Comparison of ENCODE assay signal across 14 mouse cellular contexts in the genomic region with DNA sequence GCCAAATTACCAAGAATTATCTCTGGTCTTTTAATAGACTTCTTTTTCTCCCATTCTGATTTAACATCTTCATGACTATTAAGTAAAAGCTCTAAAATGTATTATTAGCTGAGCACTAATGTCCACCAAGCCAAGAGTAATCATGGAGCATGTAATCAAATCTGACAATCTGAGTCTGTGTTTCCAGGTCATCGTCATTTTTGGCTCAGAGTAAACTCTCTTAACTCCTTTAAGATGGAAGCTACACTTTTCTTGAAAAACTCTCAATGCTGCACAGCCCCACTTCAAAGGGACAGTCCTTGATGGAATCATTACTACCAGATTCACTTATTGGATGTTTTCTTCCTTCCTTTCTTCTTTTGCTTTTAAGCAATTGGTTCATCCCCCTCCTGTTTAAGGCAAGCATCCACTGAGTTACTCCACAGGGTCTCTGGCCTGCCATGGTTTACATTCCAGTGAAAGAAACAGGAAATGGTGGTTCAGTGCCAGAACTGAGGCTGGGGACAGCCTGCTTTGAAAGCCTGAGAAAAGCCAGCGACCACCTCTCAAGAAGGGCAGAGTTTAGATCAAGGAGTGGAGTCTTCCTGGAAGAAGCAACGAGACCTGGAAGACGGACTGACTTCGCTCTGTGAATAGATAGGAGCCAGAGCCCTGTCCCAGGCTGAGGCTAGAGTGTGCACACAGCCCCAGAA. TPM values are rescaled to one million over a fixed set of nuclear protein-coding genes. Genes with fewer than 3 reads are reported as not detected.
DNase-seq lines count a peak whose midpoint lies in the region; ATAC-seq and TF ChIP-seq lines count a peak whose summit lies in the region.
"Had no signal": no experiment of that assay in that cellular context is flagged by ENCODE, and none has a peak within 500 bp of the region (broad histone marks: within the 10 kb centered on the region; RNA-seq: fewer than 3 reads in every experiment).

No protein-coding gene starts in this region.

- no peak overlapping the region for H3K4me3 ChIP-seq in kidney, embryonic 14.5 days (ENCODE audit: low read length)
- no peak overlapping the region for H3K4me3 ChIP-seq in forebrain, postnatal 0 days (ENCODE audit: low read depth, low read length)
- H3K4me3 ChIP-seq: heart, adult 2 months; layer of hippocampus, adult 2 months; liver, embryonic 12.5 days; midbrain, embryonic 12.5 days had no signal

- H3K4me2 ChIP-seq in kidney, embryonic 14.5 days (replicated peaks; ENCODE audit: low read depth, low read length), result no peak overlapping the region
- H3K4me2 ChIP-seq in forebrain, postnatal 0 days (ENCODE audit: low read depth), result no peak overlapping the region
- H3K4me2 ChIP-seq: liver, embryonic 12.5 days; midbrain, embryonic 12.5 days had no signal

- no peak overlapping the region for H3K27ac ChIP-seq in kidney, embryonic 14.5 days (ENCODE audit: low read depth, low read length)
- H3K27ac ChIP-seq in forebrain, postnatal 0 days (ENCODE audit: low read depth, low read length), result no peak overlapping the region
- H3K27ac ChIP-seq: heart, adult 2 months; layer of hippocampus, adult 2 months; liver, embryonic 12.5 days; midbrain, embryonic 12.5 days had no signal

- H3K9ac ChIP-seq in kidney, embryonic 14.5 days (ENCODE audit: low read depth, low read length), result no peak overlapping the region
- no peak overlapping the region for H3K9ac ChIP-seq in forebrain, postnatal 0 days
- H3K9ac ChIP-seq: liver, embryonic 12.5 days; midbrain, embryonic 12.5 days had no signal

- WGBS in kidney, embryonic 14.5 days, result 65% methylated on average over 5 of the region's 5 CpGs
- WGBS in forebrain, postnatal 0 days, result 73% methylated on average over 5 of the region's 5 CpGs

- TF ChIP-seq CTCF in forebrain, postnatal 0 days (IDR thresholded peaks at IDR 0.05; ENCODE audit: low read depth), result no peak

- peak; percentile 45 to 71 for DNase-seq in cerebellum, postnatal 14 days
- DNase-seq in cerebellum, postnatal 36 days, result no peak
- peak; percentile 16 for DNase-seq in kidney, postnatal 10 days
- peak; percentile 37 for DNase-seq in retina, embryonic 14.5 days (ENCODE audit: low spot score)
- DNase-seq in retina, postnatal 1 day, result no peak
- DNase-seq in right cerebral cortex, postnatal 10 days (ENCODE audit: low spot score in 2 of 2), result no peak
- DNase-seq in forebrain, postnatal 0 days, result no peak
- DNase-seq: adrenal gland, adult 8-10 months; heart, adult 2 months; thymus, adult 2 months had no signal

- no peaks in the 10 kb centered on the region for H3K9me3 ChIP-seq in kidney, embryonic 14.5 days (ENCODE audit: control insufficient read depth, low read length)
- no peaks in the 10 kb centered on the region for H3K9me3 ChIP-seq in forebrain, postnatal 0 days (ENCODE audit: low read length)
- H3K9me3 ChIP-seq: liver, embryonic 12.5 days; midbrain, embryonic 12.5 days had no signal

- H3K27me3 ChIP-seq in kidney, embryonic 14.5 days (ENCODE audit: control insufficient read depth, insufficient read depth, low read length), result no peaks in the 10 kb centered on the region
- H3K27me3 ChIP-seq in forebrain, postnatal 0 days (ENCODE audit: insufficient read depth, low read length), result no peaks in the 10 kb centered on the region
- H3K27me3 ChIP-seq: liver, embryonic 12.5 days; midbrain, embryonic 12.5 days had no signal

- no peaks in the 10 kb centered on the region; the same call in 1 of the 2 replicates for H3K36me3 ChIP-seq in kidney, embryonic 14.5 days (ENCODE audit: control insufficient read depth, insufficient read depth, low read length)
- no peaks in the 10 kb centered on the region; the same call in none of the 2 replicates for H3K36me3 ChIP-seq in forebrain, postnatal 0 days (ENCODE audit: insufficient read depth)
- H3K36me3 ChIP-seq: liver, embryonic 12.5 days; midbrain, embryonic 12.5 days had no signal

- no peak for ATAC-seq in kidney, embryonic 14.5 days (ENCODE audit: low FRiP score, low TSS enrichment)
- ATAC-seq in forebrain, postnatal 0 days, result no peak
- ATAC-seq: liver, embryonic 12.5 days had no signal

- no peaks in the 10 kb centered on the region for H3K4me1 ChIP-seq in kidney, embryonic 14.5 days (ENCODE audit: control insufficient read depth, insufficient read depth, low read length)
- H3K4me1 ChIP-seq in forebrain, postnatal 0 days (ENCODE audit: insufficient read depth), result no peaks in the 10 kb centered on the region
- H3K4me1 ChIP-seq: liver, embryonic 12.5 days had no signal

RNA-seq across cellular contexts. Expression of gene Gucy1b1, which starts 20.1 kb away (rescaled TPM):
- 19.4 and 35.4 TPM in 2 replicates for polyA plus RNA-seq in kidney, embryonic 14.5 days (2014; fragmentation: Nextera tagmentation; extraction: Ambion mirVana)
- total RNA-seq in forebrain, postnatal 0 days (2014; rRNA removed), result 67.1 and 108 TPM in 2 replicates
- 82.4 and 84.0 TPM in 2 replicates for polyA plus RNA-seq in forebrain, postnatal 0 days (2015; fragmentation: Nextera tagmentation; extraction: Ambion mirVana)

Comparison
In these comparisons a context has a peak if more than half of its experiments do, and no peak if none do; other contexts are left out.
1. DNase-seq: peak in cerebellum, postnatal 14 days (2 of 2), kidney, postnatal 10 days (single experiment) and retina, embryonic 14.5 days (single experiment); none in cerebellum, postnatal 36 days (0 of 2), retina, postnatal 1 day (single experiment), right cerebral cortex, postnatal 10 days (0 of 2) and forebrain, postnatal 0 days (single experiment).